Mouse (Mus musculus) liver, adult 2 months (tissue): ENCODE measurements around the gene Cfap97d1. TPM values are rescaled to one million over a fixed set of nuclear protein-coding genes. Genes with fewer than 3 reads are reported as not detected.

Experiments
- DNase-seq: peaks from one replicate; pipeline ENCODE4 v3.0.0-alpha.2; 2011; ENCODE audit warnings: low read depth, low spot score; ENCODE audit errors: extremely low read depth
- H3K27ac ChIP-seq: fragments of 200-500 bp; replicated peaks from 2 replicates; pipeline ENCODE4 v1.5.1; 2012; ENCODE audit warnings: low read depth, mild to moderate bottlenecking, control low read depth, inconsistent platforms, low read length; ENCODE audit not compliant: insufficient read depth
- H3K27me3 ChIP-seq: fragments of 200-500 bp; 2 replicates; pipeline ENCODE4 v1.6.1; 2012; ENCODE audit warnings: mild to moderate bottlenecking, moderate library complexity, low read length, inconsistent platforms; ENCODE audit not compliant: control insufficient read depth, insufficient read depth
- H3K36me3 ChIP-seq: fragments of 200-500 bp; 2 replicates; pipeline ENCODE4 v1.6.1; 2012; ENCODE audit warnings: low read length, inconsistent platforms; ENCODE audit not compliant: control insufficient read depth, insufficient read depth
- H3K4me1 ChIP-seq: fragments of 200-500 bp; 2 replicates; pipeline ENCODE4 v1.6.1; 2011; ENCODE audit warnings: low read length; ENCODE audit not compliant: control insufficient read depth, insufficient read depth
- H3K4me3 ChIP-seq: fragments of 200-500 bp; 2 replicates; pipeline ENCODE4 v1.5.1; 2011; ENCODE audit warnings: low read depth, mild to moderate bottlenecking, control low read depth, low read length, moderate library complexity; ENCODE audit not compliant: insufficient read depth
- H3K79me2 ChIP-seq: fragments of 200-500 bp; 2 replicates; pipeline ENCODE4 v1.6.1; 2012; ENCODE audit warnings: inconsistent platforms, mild to moderate bottlenecking, low read length, moderate library complexity; ENCODE audit not compliant: control insufficient read depth, insufficient read depth
- H3K9ac ChIP-seq: fragments of 200-500 bp; 2 replicates; pipeline ENCODE4 v1.6.1; 2012; ENCODE audit warnings: low read depth, mild to moderate bottlenecking, control low read depth, inconsistent platforms, low read length
- CTCF ChIP-seq: fragments of 200-500 bp; IDR thresholded peaks from 2 replicates; pipeline ENCODE4 v1.5.1; 2011; ENCODE audit warnings: low read depth, low read length, control low read depth
- POLR2A ChIP-seq: fragments of 200-500 bp; IDR thresholded peaks from 2 replicates; pipeline ENCODE4 v1.6.1; 2011; ENCODE audit warnings: low read length, control low read depth; ENCODE audit not compliant: insufficient read depth; ENCODE audit errors: extremely low read depth
- WGBS: fragments of 180-500 bp; shearing (Covaris S2); methylation state at CpG from one replicate; pipeline ENCODE4 v1.1.7; 2018; 5-methylcytosine and 5-hydroxymethylcytosine counted together
- polyA plus RNA-seq: library from polyadenylated mRNA; depleted of rRNA; stranded (reverse); fragments of >200 nt; gene quantifications from 2 replicates; pipeline ENCODE4 v1.2.3, GENCODE M21; 2012
- total RNA-seq: library from RNA; depleted of rRNA; stranded (reverse); fragments of >200 nt; gene quantifications from 2 replicates; pipeline ENCODE4 v1.2.3, GENCODE M21; 2014

Gene Cfap97d1
- total and polyA plus RNA-seq, 2 experiments, result not detected

DNA sequence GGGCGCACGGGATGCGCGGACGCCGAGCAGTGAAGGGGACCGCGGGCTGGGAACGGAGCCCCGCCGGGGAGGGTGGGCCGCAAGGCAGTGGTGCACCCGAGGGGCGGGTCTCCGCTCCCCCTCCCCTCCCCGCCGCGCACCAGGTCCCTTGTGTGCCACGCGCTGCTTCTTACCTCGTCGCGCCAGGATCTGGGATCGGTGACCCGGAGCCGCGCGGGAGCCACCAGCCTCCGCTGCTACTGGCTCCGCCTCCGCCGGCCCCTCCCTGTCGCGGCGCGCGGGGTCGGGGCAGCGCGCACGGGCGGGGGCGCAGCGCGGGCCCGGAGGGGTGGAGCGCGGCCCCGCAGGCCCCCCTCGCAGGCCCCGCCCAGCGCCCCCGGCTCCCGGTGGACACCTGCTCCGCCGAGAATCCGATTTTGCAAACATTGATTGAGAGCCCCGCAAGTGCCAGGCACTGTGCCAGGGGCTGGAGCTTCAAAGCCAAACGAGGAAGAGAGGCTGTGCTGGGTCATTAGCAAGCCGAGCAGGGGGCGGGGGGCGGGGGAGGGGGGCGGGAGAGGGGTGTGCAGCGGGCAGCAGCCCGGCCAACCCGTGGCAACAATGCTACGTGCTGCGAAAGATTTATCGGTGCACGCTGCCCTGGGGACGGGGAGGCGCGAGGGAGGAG is 42.7 kb downstream of the Cfap97d1 start:
- H3K36me3 ChIP-seq, result no peaks in the 10 kb centered on the region
- H3K4me1 ChIP-seq, result peaks cover 1% of the 10 kb centered on the region; the same call in 1 of the 2 replicates
- H3K79me2 ChIP-seq, result no peaks in the 10 kb centered on the region
- peak; percentile 23 for DNase-seq
- 1% methylated on average over 56 of the region's 73 CpGs for WGBS
- peak overlapping the region; percentile 67 for H3K4me3 ChIP-seq
- H3K27ac ChIP-seq, result no peak overlapping the region
- TF ChIP-seq CTCF (no peak), POLR2A (no peak)
- 0 out of 2 replicates have a peak, but pooled peaks cover 3% of the 10 kb centered on the region for H3K27me3 ChIP-seq
- H3K9ac ChIP-seq, result peak overlapping the region; percentile 76

GRCm38 (mm10) chr11:102027361-102028017 is 43.4 kb downstream of the Cfap97d1 start:
- 44% methylated on average over 12 of the region's 12 CpGs for WGBS
- no peaks in the 10 kb centered on the region for H3K79me2 ChIP-seq
- H3K9ac ChIP-seq, result no peak overlapping the region
- no peak for TF ChIP-seq CTCF
- TF ChIP-seq POLR2A, result no peak
- no peak for DNase-seq
- no peak overlapping the region for H3K27ac ChIP-seq
- H3K4me3 ChIP-seq, result peak overlapping the region; percentile 67; the same call in 1 of the 2 replicates
- peaks cover 1% of the 10 kb centered on the region; the same call in 1 of the 2 replicates for H3K4me1 ChIP-seq
- H3K27me3 ChIP-seq, result 0 out of 2 replicates have a peak, but pooled peaks cover 3% of the 10 kb centered on the region
- H3K36me3 ChIP-seq, result no peaks in the 10 kb centered on the region

DNA sequence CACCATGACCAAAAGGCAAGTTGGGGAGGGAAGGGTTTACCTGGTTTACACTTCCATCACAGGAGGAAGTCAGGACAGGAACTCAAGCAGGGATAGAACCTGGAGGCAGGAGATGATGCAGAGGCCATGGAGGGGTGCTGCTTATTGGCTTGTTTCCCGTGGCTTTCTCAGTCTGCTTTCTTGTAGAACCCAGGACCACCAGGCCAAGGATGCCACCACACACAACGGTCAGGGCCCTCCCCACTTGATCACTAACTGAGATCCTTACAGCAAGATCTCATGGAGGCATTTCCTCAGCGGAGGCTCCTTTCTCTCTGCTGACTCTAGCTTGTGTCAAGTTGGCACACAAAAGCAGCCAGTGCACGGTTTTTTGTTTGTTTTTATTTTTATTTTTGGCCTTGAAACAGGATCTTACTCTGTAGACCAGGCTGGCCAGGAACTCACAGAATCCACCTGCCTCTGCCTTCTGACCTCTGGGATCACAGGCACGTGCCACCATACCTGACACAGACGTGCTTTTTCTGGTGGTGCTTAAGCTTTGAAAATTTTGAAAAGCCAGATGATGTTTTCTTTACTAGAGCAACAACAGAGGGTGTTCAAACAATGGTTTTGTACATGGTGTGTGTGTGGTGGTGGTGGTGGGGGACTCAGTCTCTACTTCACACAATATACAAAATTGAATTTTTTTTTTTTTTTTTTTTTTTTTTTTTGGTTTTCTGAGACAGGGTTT is 44.2 kb downstream of the Cfap97d1 start, which contains the start of gene Mpp3:
Mpp3 (minus strand) TSS at position 375 of the 730 bp plus-strand sequence.
- Histone ChIP-seq H3K4me3 (no peak within 1 kb of the TSS), H3K79me2 (no peaks in the 10 kb centered on the region), H3K4me1 (peaks cover 1% of the 10 kb centered on the region; the same call in 1 of the 2 replicates), H3K9ac (no peak within 1 kb of the TSS), H3K27ac (no peak within 1 kb of the TSS), H3K36me3 (no peaks in the 10 kb centered on the region), H3K27me3 (0 out of 2 replicates have a peak, but pooled peaks cover 3% of the 10 kb centered on the region)
- no peak for TF ChIP-seq POLR2A
- no peak for TF ChIP-seq CTCF
- no peak for DNase-seq
- WGBS, result 75% methylated on average over 6 of the region's 6 CpGs

DNA sequence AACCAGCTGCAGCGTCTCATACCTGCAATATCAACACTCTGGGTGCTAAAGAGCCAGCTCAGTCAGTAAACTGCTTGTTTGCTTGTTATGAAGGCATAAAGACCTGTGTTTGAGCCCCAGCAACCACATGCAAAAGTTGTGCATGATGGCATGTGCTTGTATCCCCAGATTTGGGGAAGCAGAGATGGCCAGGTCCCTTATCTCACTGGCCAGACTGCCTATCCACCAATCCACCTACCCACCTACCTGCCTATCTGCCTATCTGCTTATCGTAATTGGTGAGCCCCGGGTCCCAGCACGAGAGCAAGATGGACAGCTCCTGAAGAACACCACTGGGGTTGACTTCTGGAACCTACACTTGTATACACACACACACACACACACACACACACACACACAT is 45.2 kb downstream of the Cfap97d1 start:
- 85% methylated on average over 4 of the region's 4 CpGs for WGBS
- Histone ChIP-seq H3K4me1 (peaks cover 1% of the 10 kb centered on the region; the same call in 1 of the 2 replicates), H3K9ac (no peak overlapping the region), H3K79me2 (no peaks in the 10 kb centered on the region), H3K27me3 (0 out of 2 replicates have a peak, but pooled peaks cover 3% of the 10 kb centered on the region), H3K27ac (no peak overlapping the region), H3K36me3 (no peaks in the 10 kb centered on the region), H3K4me3 (no peak overlapping the region)
- no peak for TF ChIP-seq CTCF
- no peak for TF ChIP-seq POLR2A
- DNase-seq, result no peak

DNA sequence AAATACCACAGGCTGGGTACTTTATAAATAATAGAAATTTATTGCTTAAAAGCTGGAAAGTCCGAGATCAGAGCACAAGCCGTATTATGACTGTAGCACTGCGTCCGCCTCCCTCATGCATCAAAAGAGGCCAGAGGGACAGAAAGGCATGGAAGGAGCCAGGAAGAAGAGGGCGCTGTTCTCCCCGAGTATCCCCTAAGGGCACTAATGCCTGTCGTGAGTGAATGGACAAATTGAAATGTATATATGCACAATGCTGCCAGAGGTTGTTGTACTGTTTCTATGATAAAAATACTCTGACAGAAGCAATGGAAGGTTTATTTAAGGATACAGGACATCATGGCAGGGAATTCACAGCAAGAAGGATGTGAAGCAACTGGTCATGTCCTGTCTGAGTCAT is 45.9 kb downstream of the Cfap97d1 start:
- H3K9ac ChIP-seq, result no peak overlapping the region
- TF ChIP-seq POLR2A (no peak), CTCF (no peak)
- no peak overlapping the region for H3K27ac ChIP-seq
- no peak for DNase-seq
- no peak overlapping the region for H3K4me3 ChIP-seq
- H3K4me1 ChIP-seq, result peaks cover 3% of the 10 kb centered on the region; the same call in 1 of the 2 replicates
- no peaks in the 10 kb centered on the region for H3K36me3 ChIP-seq
- no peaks in the 10 kb centered on the region for H3K79me2 ChIP-seq
- 0 out of 2 replicates have a peak, but pooled peaks cover 3% of the 10 kb centered on the region for H3K27me3 ChIP-seq
- 66% methylated on average over 7 of the region's 7 CpGs for WGBS
